Mouse (Mus musculus) embryonic facial prominence, embryonic 11.5 days (tissue): ENCODE measurements at regions not wholly inside any gene's neighbourhood (a gene's known extent, or its start where the extent isn't known, plus 50 kb on each side); places are given as distances from the start of the nearest gene placed in this dataset.

Experiments used
- ATAC-seq: fragments of 200-750 bp; cut with Nextera tagmentation; replicated peaks from 2 replicates; pipeline ENCODE4 v1.8.0; 2017; ENCODE audit warnings: low read depth; ENCODE audit not compliant: insufficient number of reproducible peaks, low FRiP score, low TSS enrichment
- DNase-seq: peaks from one replicate; pipeline ENCODE4 v3.0.0-alpha.2; 2015; ENCODE audit warnings: low spot score
- H3K27ac ChIP-seq: fragments of 300-500 bp; sonication (generic); replicated peaks from 2 replicates; pipeline ENCODE4 v1.5.1; 2014; ENCODE audit warnings: mild to moderate bottlenecking, low read depth, low read length, control low read depth
- H3K27me3 ChIP-seq: fragments of 300-500 bp; sonication (generic); 2 replicates; pipeline ENCODE4 v1.6.1; 2014; ENCODE audit warnings: mild to moderate bottlenecking, low read length, moderate library complexity, mixed read lengths; ENCODE audit not compliant: control insufficient read depth, insufficient read depth
- H3K36me3 ChIP-seq: fragments of 300-500 bp; sonication (generic); replicated peaks from 2 replicates; pipeline ENCODE4 v1.6.1; 2014; ENCODE audit warnings: low read depth, mild to moderate bottlenecking, low read length, moderate library complexity, mixed read lengths; ENCODE audit not compliant: control insufficient read depth, insufficient read depth
- H3K4me1 ChIP-seq: fragments of 300-500 bp; sonication (generic); 2 replicates; pipeline ENCODE4 v1.6.1; 2014; ENCODE audit warnings: low read length, mixed read lengths; ENCODE audit not compliant: control insufficient read depth, insufficient read depth
- H3K4me2 ChIP-seq: fragments of 300-500 bp; sonication (generic); 2 replicates; pipeline ENCODE4 v1.6.1; 2014; ENCODE audit warnings: low read depth, mild to moderate bottlenecking, control low read depth, low read length, moderate library complexity
- H3K4me3 ChIP-seq: fragments of 300-500 bp; sonication (generic); 2 replicates; pipeline ENCODE4 v1.5.1; 2014; ENCODE audit warnings: low read depth, low read length, control low read depth
- H3K9ac ChIP-seq: fragments of 300-500 bp; sonication (generic); replicated peaks from 2 replicates; pipeline ENCODE4 v1.6.1; 2014; ENCODE audit warnings: mild to moderate bottlenecking, control low read depth, low read length
- H3K9me3 ChIP-seq: fragments of 300-500 bp; sonication (generic); replicated peaks from 2 replicates; pipeline ENCODE4 v1.6.1; 2016; ENCODE audit warnings: mild to moderate bottlenecking, low read length, inconsistent platforms, mixed read lengths; ENCODE audit not compliant: control insufficient read depth
- WGBS: fragments of 180-500 bp; shearing (Covaris S2); extraction: QIAGEN DNeasy Blood & Tissue Kit; methylation state at CpG from one replicate; pipeline ENCODE4 v1.1.7; 2014; 5-methylcytosine and 5-hydroxymethylcytosine counted together

DNA sequence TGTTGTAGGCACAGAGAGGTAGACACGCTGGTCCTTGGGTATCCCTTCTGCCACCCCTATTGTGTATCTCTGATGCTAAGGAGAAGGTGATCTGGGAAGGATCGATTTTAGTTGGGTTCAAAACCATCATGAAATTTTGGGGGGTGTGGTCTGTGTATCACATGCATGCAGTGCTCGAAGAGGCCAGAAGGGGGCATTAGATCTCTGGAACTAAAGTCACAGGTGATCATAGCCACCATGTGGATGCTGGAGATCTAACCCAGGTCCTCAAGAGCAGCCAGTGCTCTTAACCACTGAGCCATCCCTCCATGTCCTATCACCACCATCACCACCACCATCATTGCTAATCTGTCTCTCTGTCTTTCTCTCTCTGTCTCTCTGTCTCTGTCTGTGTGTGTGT, 100.4 kb upstream of the Eya4 start:
- no peak for ATAC-seq
- WGBS: 83% methylated on average over 3 of the region's 3 CpGs
- Histone ChIP-seq H3K4me1 (no peaks in the 10 kb centered on the region; the same call in 1 of the 2 replicates), H3K27me3 (no peaks in the 10 kb centered on the region), H3K9ac (no peak overlapping the region), H3K4me2 (no peak overlapping the region), H3K27ac (no peak overlapping the region), H3K36me3 (no peaks in the 10 kb centered on the region), H3K9me3 (no peaks in the 10 kb centered on the region), H3K4me3 (no peak overlapping the region)
- no peak for DNase-seq

DNA sequence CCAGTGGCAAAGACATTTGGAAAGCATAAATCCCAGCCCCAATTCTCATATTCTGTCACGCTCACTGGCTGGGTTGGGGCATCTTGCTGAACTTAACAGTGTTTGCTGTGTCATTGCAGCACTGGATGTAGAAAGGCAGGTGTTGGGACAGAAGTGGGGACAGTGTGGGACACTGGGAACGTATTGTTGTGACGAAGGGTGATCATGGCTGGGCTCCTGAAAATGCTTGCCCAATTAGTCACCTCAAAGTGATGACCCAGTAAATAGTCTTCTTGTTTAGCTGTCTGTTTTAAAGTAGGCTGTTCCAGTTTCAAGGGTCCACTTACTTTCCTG, 100.0 kb upstream of the Eya4 start:
- Histone ChIP-seq H3K9ac (no peak overlapping the region), H3K27ac (no peak overlapping the region), H3K4me1 (no peaks in the 10 kb centered on the region; the same call in 1 of the 2 replicates), H3K27me3 (no peaks in the 10 kb centered on the region), H3K9me3 (no peaks in the 10 kb centered on the region), H3K4me2 (no peak overlapping the region), H3K4me3 (no peak overlapping the region), H3K36me3 (no peaks in the 10 kb centered on the region)
- DNase-seq: no peak
- 93% methylated on average over 3 of the region's 3 CpGs for WGBS
- ATAC-seq: no peak

DNA sequence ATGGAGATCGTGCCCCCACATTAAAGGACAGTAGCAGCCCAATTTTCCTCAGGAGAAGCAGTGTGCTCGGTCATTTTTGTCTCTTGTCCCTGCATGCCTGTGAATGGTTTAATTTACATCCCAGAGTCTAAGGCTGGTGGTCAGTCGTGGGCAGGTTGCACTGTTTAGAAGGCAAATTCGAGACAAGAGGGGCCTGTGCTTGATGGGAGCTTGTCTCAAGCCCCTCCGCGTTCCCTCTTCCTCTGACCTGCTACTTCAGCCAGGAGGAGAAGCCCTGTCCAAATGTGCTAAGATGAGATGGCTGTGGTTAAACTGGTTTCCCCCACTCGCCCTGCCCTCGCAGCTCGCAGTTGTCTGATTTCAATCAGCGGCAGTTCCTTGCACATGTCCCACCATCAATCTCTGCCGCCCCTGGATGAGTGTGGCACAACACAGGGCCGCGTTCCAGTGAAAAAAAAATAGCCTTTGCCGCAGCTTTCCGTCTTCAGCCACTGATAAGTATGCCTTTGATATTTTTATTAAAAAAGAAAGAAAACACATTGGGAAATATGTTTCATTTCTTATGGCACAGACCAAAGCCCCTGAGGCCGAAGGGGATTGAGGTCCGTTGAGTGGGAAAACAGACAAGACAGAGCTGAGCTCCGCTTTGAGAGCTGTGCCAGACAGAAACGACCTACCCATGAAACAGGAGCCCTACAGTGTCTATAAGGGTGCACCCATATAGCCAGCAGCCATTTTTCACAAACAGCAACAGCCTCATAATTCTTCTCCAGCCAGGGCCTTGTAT, 99.5 kb upstream of the Eya4 start:
- Histone ChIP-seq H3K27ac (no peak overlapping the region; the same call in 1 of the 2 replicates), H3K36me3 (no peaks in the 10 kb centered on the region), H3K9ac (no peak overlapping the region), H3K4me2 (no peak overlapping the region), H3K4me1 (no peaks in the 10 kb centered on the region; the same call in 1 of the 2 replicates), H3K27me3 (no peaks in the 10 kb centered on the region), H3K9me3 (no peaks in the 10 kb centered on the region), H3K4me3 (no peak overlapping the region)
- 66% methylated on average over 19 of the region's 19 CpGs for WGBS
- ATAC-seq (0 out of 2 replicates have a peak, but pooled peaks have one; percentile 56), DNase-seq (peak; percentile 23)

DNA sequence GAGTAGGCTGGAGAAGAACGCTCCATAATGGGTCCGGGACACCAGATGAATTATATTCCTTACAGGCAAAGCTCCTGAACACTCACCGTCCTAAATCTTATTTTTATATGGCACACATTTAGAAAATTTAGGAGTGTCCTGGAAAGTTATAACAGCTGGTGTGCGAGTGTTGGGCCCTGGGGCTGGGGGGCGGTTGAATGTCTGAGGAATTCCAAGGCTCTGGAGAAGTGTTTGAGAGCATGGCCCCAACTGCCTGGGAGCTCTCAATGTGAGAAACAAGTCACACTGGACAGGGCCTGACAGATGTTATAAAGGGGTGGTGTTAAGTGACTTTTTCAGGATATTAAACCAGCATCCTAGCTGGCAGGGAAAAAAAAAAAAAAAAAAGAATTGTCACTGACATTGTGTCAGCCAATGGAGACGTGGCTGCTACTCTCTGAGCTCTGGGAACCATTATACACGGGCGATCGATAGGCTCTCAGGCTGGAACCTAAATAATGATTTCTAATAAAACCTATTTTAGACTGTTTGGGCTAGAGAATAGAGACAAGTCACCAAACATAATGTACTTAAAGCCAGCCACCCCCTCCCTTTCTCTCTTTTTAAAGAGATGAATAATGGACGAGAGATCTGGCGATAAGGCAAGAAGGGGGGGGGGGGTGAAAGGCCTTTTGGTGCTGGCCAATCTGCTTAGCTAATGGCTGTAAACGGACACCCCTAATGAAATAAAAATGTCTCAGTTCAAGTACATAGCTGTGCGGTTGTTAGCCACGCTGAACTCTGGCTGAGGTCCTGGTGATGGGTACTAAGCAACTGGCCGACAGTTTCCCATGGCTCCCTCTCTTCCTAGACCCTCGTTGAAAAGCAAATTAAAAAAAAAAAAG, 98.6 kb upstream of the Eya4 start:
- Histone ChIP-seq H3K36me3 (no peaks in the 10 kb centered on the region), H3K9ac (no peak overlapping the region), H3K27ac (no peak overlapping the region), H3K4me3 (no peak overlapping the region), H3K4me1 (no peaks in the 10 kb centered on the region; the same call in 1 of the 2 replicates), H3K4me2 (no peak overlapping the region), H3K27me3 (no peaks in the 10 kb centered on the region), H3K9me3 (no peaks in the 10 kb centered on the region)
- WGBS: 55% methylated on average over 16 of the region's 16 CpGs
- ATAC-seq: peak; percentile 75; the same call in 1 of the 2 replicates
- peak; percentile 24 for DNase-seq

DNA sequence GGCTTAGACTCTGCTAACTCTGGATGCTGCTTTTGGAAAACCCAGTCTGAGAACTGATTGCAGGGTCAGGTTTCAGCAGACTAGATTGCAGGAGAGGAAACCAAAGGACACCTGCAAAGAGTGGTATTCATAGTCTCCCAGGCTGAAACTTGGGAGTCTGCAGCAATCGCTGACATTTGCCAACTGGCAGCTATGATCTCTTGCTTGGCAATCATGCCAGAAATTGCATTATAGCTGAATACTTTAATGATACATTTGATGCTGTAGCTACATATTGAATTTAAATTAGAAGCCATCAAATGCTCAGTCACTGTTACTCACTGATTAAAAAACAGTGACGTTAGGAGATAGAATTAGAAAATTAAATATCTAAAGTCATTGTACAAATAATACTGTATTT, 79.8 kb upstream of the Eya4 start:
- peak; percentile 18 for DNase-seq
- Histone ChIP-seq H3K9ac (no peak overlapping the region), H3K36me3 (no peaks in the 10 kb centered on the region), H3K27me3 (no peaks in the 10 kb centered on the region), H3K4me2 (no peak overlapping the region), H3K4me1 (no peaks in the 10 kb centered on the region), H3K4me3 (no peak overlapping the region), H3K9me3 (no peaks in the 10 kb centered on the region), H3K27ac (no peak overlapping the region)
- ATAC-seq: no peak
- 70% methylated on average over 2 of the region's 2 CpGs for WGBS

DNA sequence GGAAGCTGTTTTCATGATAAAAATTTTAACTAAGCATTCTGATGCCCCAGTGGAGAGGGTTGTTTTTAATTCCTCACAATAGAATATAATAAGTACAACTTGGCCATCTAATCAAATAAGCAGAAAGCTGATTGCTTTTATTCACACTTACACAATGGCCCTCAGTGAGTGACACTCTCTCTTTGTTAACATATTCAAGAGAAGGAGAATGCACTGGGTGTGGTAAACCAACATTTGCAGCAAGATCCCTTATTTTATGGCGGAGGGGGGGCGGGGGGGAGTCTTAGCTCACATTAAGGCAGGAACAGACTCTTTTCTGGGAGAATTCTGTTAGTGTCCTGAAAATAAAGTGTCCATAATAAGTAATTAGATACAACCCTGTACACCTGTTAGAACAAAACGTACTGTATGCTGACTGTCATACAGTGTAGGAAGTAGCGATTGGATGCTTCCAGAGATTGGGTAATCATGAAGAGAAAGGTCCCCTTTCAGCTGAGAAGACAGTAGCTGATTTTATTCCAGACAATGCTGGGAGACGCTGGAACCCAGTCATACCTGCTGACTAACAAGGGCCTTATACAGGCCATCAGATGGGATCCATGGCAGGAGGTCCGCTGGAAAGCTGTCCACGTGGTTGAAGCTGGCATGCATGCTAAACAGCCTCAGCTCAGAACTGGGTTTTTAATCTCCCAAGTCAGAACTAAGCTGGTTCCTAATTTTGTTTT, 63.4 kb upstream of the Eya4 start:
- no peaks in the 10 kb centered on the region for H3K4me1 ChIP-seq
- no peaks in the 10 kb centered on the region for H3K9me3 ChIP-seq
- no peak overlapping the region for H3K27ac ChIP-seq
- no peaks in the 10 kb centered on the region for H3K36me3 ChIP-seq
- H3K4me2 ChIP-seq: no peak overlapping the region
- WGBS: 63% methylated on average over 7 of the region's 7 CpGs
- DNase-seq (no peak), ATAC-seq (no peak)
- no peak overlapping the region for H3K4me3 ChIP-seq
- no peaks in the 10 kb centered on the region for H3K27me3 ChIP-seq
- H3K9ac ChIP-seq: no peak overlapping the region

DNA sequence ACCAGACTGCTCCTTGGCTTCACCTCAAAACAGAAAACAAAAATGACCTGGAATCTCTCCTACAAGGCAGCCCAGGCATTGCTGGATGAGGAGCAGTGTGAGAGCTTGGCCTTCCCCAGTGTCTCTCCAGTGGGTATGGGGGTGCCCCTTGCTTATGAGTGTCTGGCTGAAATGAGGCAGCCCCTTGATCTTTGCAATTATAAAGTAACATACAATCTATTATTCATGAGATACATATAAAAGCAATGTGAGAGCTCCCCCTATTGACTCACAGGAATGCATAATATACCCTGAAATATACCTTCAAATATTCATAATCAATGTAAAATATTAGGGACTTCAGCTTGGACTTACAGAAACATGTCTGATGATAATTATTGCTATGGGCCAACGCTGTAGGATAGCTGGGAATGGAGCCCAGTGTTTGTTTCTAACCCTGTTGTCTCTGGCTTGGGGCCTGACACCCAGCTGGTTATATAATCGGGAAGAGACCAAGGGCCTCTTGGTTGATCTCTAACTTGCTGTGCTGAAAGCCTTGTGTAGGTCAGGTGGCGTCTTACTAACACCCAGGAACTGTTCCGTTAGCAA, 52.9 kb upstream of the Eya4 start:
- no peak overlapping the region for H3K27ac ChIP-seq
- no peaks in the 10 kb centered on the region for H3K36me3 ChIP-seq
- no peak overlapping the region for H3K4me2 ChIP-seq
- H3K9me3 ChIP-seq: no peaks in the 10 kb centered on the region
- H3K9ac ChIP-seq: no peak overlapping the region
- WGBS: 74% methylated on average over 4 of the region's 4 CpGs
- H3K4me3 ChIP-seq: no peak overlapping the region
- ATAC-seq (no peak), DNase-seq (peak; percentile 19)
- no peaks in the 10 kb centered on the region for H3K27me3 ChIP-seq
- H3K4me1 ChIP-seq: no peaks in the 10 kb centered on the region
